Mouse (Mus musculus) ES-E14 (cell line): Measurements from ENCODE around the gene Crmp1.

ENCODE experiments used
- CHD2 ChIP-seq: IDR thresholded peaks from 2 replicates; pipeline ENCODE4 v1.6.1; 2014; ENCODE audit warnings: mild to moderate bottlenecking, low read depth, low read length, inconsistent platforms
- HCFC1 ChIP-seq: IDR thresholded peaks from 2 replicates; pipeline ENCODE4 v1.6.1; 2012; ENCODE audit warnings: low read length, inconsistent platforms, borderline replicate concordance; ENCODE audit not compliant: insufficient read depth
- MAFK ChIP-seq: IDR thresholded peaks from 2 replicates; pipeline ENCODE4 v1.6.1; 2014; ENCODE audit warnings: mild to moderate bottlenecking, low read depth, low read length, inconsistent platforms; ENCODE audit not compliant: insufficient read depth
- ZC3H11A ChIP-seq: IDR thresholded peaks from 2 replicates; pipeline ENCODE4 v1.6.1; 2012; ENCODE audit warnings: low read depth, mild to moderate bottlenecking, inconsistent platforms, low read length, borderline replicate concordance
- ZNF384 ChIP-seq: IDR thresholded peaks from 2 replicates; pipeline ENCODE4 v1.6.1; 2012; ENCODE audit warnings: low read depth, low read length, inconsistent platforms

DNA sequence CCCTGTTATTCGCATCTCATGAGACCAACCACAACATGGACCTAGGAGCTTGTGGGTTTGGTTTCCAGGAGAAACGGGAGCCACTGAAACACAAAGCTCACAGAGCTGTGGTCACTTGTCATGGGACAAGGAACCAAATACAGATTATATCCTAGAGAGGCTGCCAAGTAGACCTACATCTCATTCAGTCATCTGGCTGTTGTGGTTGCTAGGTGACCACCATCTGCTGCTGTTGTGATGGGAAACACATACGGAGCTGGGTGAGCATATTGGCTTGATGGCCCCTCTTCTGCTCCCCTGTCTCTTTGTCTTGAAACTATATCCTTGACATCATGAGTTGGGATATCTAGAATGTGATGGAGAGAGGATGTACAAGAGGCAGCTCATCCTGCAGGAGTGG, 44.3 kb upstream of the Crmp1 start:
- no peak for TF ChIP-seq HCFC1
- TF ChIP-seq MAFK = no peak
- no peak for TF ChIP-seq ZC3H11A
- no peak for TF ChIP-seq ZNF384
- TF ChIP-seq CHD2 = no peak
